ENCODE assay signal across 9 mouse cellular contexts in the genomic region with DNA sequence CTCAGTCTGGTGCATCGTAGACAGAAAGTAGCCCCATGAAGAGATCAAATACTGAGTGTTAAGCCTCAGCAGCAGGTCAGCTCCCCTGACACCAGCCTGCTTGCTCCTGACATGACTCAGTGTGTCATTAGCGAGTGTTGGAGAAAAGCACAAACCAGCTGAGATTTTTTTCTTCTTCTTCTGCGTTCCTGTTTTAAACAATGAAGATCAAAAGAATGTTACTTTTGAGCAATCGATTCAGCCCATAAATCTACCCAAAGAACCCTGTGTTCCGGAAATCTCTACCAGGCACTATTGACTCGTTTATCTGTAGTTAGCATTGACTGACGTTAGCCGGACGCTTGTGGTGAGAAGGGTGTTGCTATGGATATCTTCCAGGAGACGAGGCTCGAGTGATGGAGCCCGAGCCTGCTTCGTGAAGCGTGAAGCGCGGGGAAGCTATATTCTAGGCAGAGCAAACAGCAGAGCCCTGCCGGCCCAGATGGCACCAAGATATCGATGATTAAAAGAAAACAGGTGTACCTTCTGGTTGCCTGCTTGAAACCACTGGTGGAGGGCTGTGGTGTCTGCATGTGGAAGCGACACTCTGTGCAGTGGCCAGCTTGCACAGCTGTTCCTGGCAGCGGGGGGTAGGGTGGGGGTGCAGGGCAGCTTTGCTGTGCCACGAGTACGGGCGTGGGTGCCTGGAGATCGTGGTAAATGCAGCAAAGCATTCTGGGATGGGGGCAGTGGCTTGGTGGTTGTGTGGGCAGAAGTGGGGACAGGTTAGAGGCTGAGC. TPM values are rescaled to one million over a fixed set of nuclear protein-coding genes. Genes with fewer than 3 reads are reported as not detected.
DNase-seq lines count a peak whose midpoint lies in the region; ATAC-seq lines count a peak whose summit lies in the region.
"Had no signal": no experiment of that assay in that cellular context is flagged by ENCODE, and none has a peak within 500 bp of the region (broad histone marks: within the 10 kb centered on the region; RNA-seq: fewer than 3 reads in every experiment).

No protein-coding gene starts in this region.

- H3K9me3 ChIP-seq in neural tube, embryonic 11.5 days (ENCODE audit: control insufficient read depth, low read length) = no peaks in the 10 kb centered on the region
- no peaks in the 10 kb centered on the region for H3K9me3 ChIP-seq in forebrain, embryonic 14.5 days (replicated peaks; ENCODE audit: control insufficient read depth, low read length)
- no peaks in the 10 kb centered on the region for H3K9me3 ChIP-seq in intestine, embryonic 15.5 days

- peak; percentile 49 for DNase-seq in neural tube, embryonic 11.5 days (ENCODE audit: low spot score)
- no peak for DNase-seq in neural tube, embryonic 10.5 days (ENCODE audit: extremely low spot score, low spot score)
- DNase-seq in forebrain, embryonic 14.5 days (ENCODE audit: low spot score) = peak; percentile 60
- DNase-seq in right cerebral cortex, postnatal 25 days = peak; percentile 60
- DNase-seq in liver = no peak

- 49% methylated on average over 24 of the region's 24 CpGs for WGBS in neural tube, embryonic 11.5 days
- WGBS in forebrain, embryonic 14.5 days = 43% methylated on average over 24 of the region's 24 CpGs
- 47% methylated on average over 24 of the region's 24 CpGs for WGBS in intestine, embryonic 15.5 days

- no peak overlapping the region for H3K4me3 ChIP-seq in neural tube, embryonic 11.5 days (ENCODE audit: low read depth, low read length)
- H3K4me3 ChIP-seq in forebrain, embryonic 14.5 days (ENCODE audit: low read depth, low read length) = no peak overlapping the region
- no peak overlapping the region for H3K4me3 ChIP-seq in intestine, embryonic 15.5 days (replicated peaks)

- H3K36me3 ChIP-seq in neural tube, embryonic 11.5 days (ENCODE audit: control insufficient read depth, insufficient read depth, low read length) = no peaks in the 10 kb centered on the region
- H3K36me3 ChIP-seq in forebrain, embryonic 14.5 days (ENCODE audit: control insufficient read depth, insufficient read depth, low read length) = no peaks in the 10 kb centered on the region
- no peaks in the 10 kb centered on the region for H3K36me3 ChIP-seq in intestine, embryonic 15.5 days

- no peak for ATAC-seq in neural tube, embryonic 11.5 days (ENCODE audit: insufficient read depth, low FRiP score, low TSS enrichment)
- ATAC-seq in forebrain, embryonic 14.5 days = no peak
- ATAC-seq in megakaryocyte progenitor cell, adult 5-6 weeks (replicated peaks; ENCODE audit: poor library complexity) = peak; percentile 23
- ATAC-seq in intestine, embryonic 15.5 days = no peak
- ATAC-seq in granulocyte monocyte progenitor cell, adult 5-6 weeks (replicated peaks; ENCODE audit: poor library complexity, severe bottlenecking) = no peak; the same call in 1 of the 2 replicates

- H3K4me1 ChIP-seq in neural tube, embryonic 11.5 days (ENCODE audit: control insufficient read depth, insufficient read depth, low read length) = no peaks in the 10 kb centered on the region
- peaks cover 4% of the 10 kb centered on the region; the same call in 1 of the 2 replicates for H3K4me1 ChIP-seq in forebrain, embryonic 14.5 days (ENCODE audit: control insufficient read depth, insufficient read depth, low read length)
- H3K4me1 ChIP-seq in intestine, embryonic 15.5 days (replicated peaks) = no peaks in the 10 kb centered on the region

- H3K4me2 ChIP-seq in neural tube, embryonic 11.5 days (ENCODE audit: low read depth) = no peak overlapping the region
- no peak overlapping the region for H3K4me2 ChIP-seq in forebrain, embryonic 14.5 days (ENCODE audit: low read length)
- no peak overlapping the region for H3K4me2 ChIP-seq in intestine, embryonic 15.5 days (replicated peaks)

- H3K9ac ChIP-seq in neural tube, embryonic 11.5 days (ENCODE audit: low read length) = no peak overlapping the region
- H3K9ac ChIP-seq in forebrain, embryonic 14.5 days (ENCODE audit: low read length) = no peak overlapping the region; the same call in 1 of the 2 replicates
- no peak overlapping the region for H3K9ac ChIP-seq in intestine, embryonic 15.5 days

- H3K27me3 ChIP-seq in neural tube, embryonic 11.5 days (ENCODE audit: control insufficient read depth, insufficient read depth, low read length) = no peaks in the 10 kb centered on the region
- no peaks in the 10 kb centered on the region for H3K27me3 ChIP-seq in forebrain, embryonic 14.5 days (replicated peaks; ENCODE audit: control insufficient read depth, insufficient read depth, low read length)
- peaks cover 15% of the 10 kb centered on the region; the same call in 1 of the 2 replicates for H3K27me3 ChIP-seq in intestine, embryonic 15.5 days (replicated peaks)

- H3K27ac ChIP-seq in neural tube, embryonic 11.5 days (ENCODE audit: low read depth, low read length) = no peak overlapping the region
- peak overlapping the region; percentile 54 for H3K27ac ChIP-seq in forebrain, embryonic 14.5 days (ENCODE audit: low read depth, low read length)
- no peak overlapping the region for H3K27ac ChIP-seq in intestine, embryonic 15.5 days
- H3K27ac ChIP-seq: kidney, postnatal 0 days had no signal

RNA-seq across cellular contexts. Expression of gene Tpst2, which starts 5.5 kb away (rescaled TPM):
- 28.6 and 30.0 TPM in 2 replicates for polyA plus RNA-seq in neural tube, embryonic 11.5 days (2014; fragmentation: Nextera tagmentation; extraction: Ambion mirVana)
- 29.5 and 30.6 TPM in 2 replicates for polyA plus RNA-seq in forebrain, embryonic 14.5 days (2014; fragmentation: Nextera tagmentation; extraction: Ambion mirVana)
- total RNA-seq in megakaryocyte progenitor cell, adult 5-6 weeks (2015) = 22.6 and 29.6 TPM in 2 replicates
- 31.4 and 45.3 TPM in 2 replicates for total RNA-seq in megakaryocyte progenitor cell, adult 5-6 weeks (2017)
- 43.1 and 45.3 TPM in 2 replicates for polyA plus RNA-seq in intestine, embryonic 15.5 days (2015; fragmentation: Nextera tagmentation; extraction: Ambion mirVana)
- total RNA-seq in granulocyte monocyte progenitor cell, adult 5-6 weeks (2014; fragmentation: Nextera tagmentation) = 28.7 and 43.9 TPM in 2 replicates
- total RNA-seq in granulocyte monocyte progenitor cell, adult 5-6 weeks (2017) = 25.3 and 36.5 TPM in 2 replicates

RNA-seq across cellular contexts. Expression of gene Crybb1, which starts 15.3 kb away (rescaled TPM):
- polyA plus RNA-seq in neural tube, embryonic 11.5 days (2014; fragmentation: Nextera tagmentation; extraction: Ambion mirVana) = 0.53 and 0.90 TPM in 2 replicates
- polyA plus RNA-seq in forebrain, embryonic 14.5 days (2014; fragmentation: Nextera tagmentation; extraction: Ambion mirVana) = 2.5 and 4.6 TPM in 2 replicates
- total RNA-seq in megakaryocyte progenitor cell, adult 5-6 weeks (2015) = not detected in 2 replicates
- total RNA-seq in megakaryocyte progenitor cell, adult 5-6 weeks (2017) = not detected in 2 replicates
- 1.9 and 2.4 TPM in 2 replicates for polyA plus RNA-seq in intestine, embryonic 15.5 days (2015; fragmentation: Nextera tagmentation; extraction: Ambion mirVana)
- total RNA-seq in granulocyte monocyte progenitor cell, adult 5-6 weeks (2014; fragmentation: Nextera tagmentation) = not detected in 2 replicates
- not detected in 2 replicates for total RNA-seq in granulocyte monocyte progenitor cell, adult 5-6 weeks (2017)

RNA-seq across cellular contexts. Expression of gene Cryba4, which starts 18.6 kb away (rescaled TPM):
- 0.53 and 1.3 TPM in 2 replicates for polyA plus RNA-seq in neural tube, embryonic 11.5 days (2014; fragmentation: Nextera tagmentation; extraction: Ambion mirVana)
- 1.4 and 2.2 TPM in 2 replicates for polyA plus RNA-seq in forebrain, embryonic 14.5 days (2014; fragmentation: Nextera tagmentation; extraction: Ambion mirVana)
- not detected in 2 replicates for total RNA-seq in megakaryocyte progenitor cell, adult 5-6 weeks (2015)
- total RNA-seq in megakaryocyte progenitor cell, adult 5-6 weeks (2017) = not detected in 2 replicates
- 1.7 and 1.8 TPM in 2 replicates for polyA plus RNA-seq in intestine, embryonic 15.5 days (2015; fragmentation: Nextera tagmentation; extraction: Ambion mirVana)
- total RNA-seq in granulocyte monocyte progenitor cell, adult 5-6 weeks (2014; fragmentation: Nextera tagmentation) = not detected in 2 replicates
- 0.30 TPM in 1 of 2 replicates, not detected in the other for total RNA-seq in granulocyte monocyte progenitor cell, adult 5-6 weeks (2017)

RNA-seq across cellular contexts. Expression of gene Tfip11, which starts 55.2 kb away (rescaled TPM):
- polyA plus RNA-seq in neural tube, embryonic 11.5 days (2014; fragmentation: Nextera tagmentation; extraction: Ambion mirVana) = 30.6 and 32.9 TPM in 2 replicates
- 19.0 and 25.2 TPM in 2 replicates for polyA plus RNA-seq in forebrain, embryonic 14.5 days (2014; fragmentation: Nextera tagmentation; extraction: Ambion mirVana)
- 12.9 and 16.2 TPM in 2 replicates for total RNA-seq in megakaryocyte progenitor cell, adult 5-6 weeks (2015)
- total RNA-seq in megakaryocyte progenitor cell, adult 5-6 weeks (2017) = 12.9 and 20.1 TPM in 2 replicates
- 25.5 and 26.2 TPM in 2 replicates for polyA plus RNA-seq in intestine, embryonic 15.5 days (2015; fragmentation: Nextera tagmentation; extraction: Ambion mirVana)
- total RNA-seq in granulocyte monocyte progenitor cell, adult 5-6 weeks (2014; fragmentation: Nextera tagmentation) = 20.1 and 32.4 TPM in 2 replicates
- total RNA-seq in granulocyte monocyte progenitor cell, adult 5-6 weeks (2017) = 13.6 and 16.6 TPM in 2 replicates

Comparison
In these comparisons a context has a peak if more than half of its experiments do, and no peak if none do; other contexts are left out.
1. DNase-seq: peak in neural tube, embryonic 11.5 days (single experiment), forebrain, embryonic 14.5 days (single experiment) and right cerebral cortex, postnatal 25 days (single experiment); none in neural tube, embryonic 10.5 days (single experiment) and liver (single experiment).